11 mouse cellular contexts compared by ENCODE assay signal in genomic region chr5:147877520-147877919, GRCm38 (mm10). TPM values are rescaled to one million over a fixed set of nuclear protein-coding genes. Genes with fewer than 3 reads are reported as not detected.
DNase-seq lines count a peak whose midpoint lies in the region; ATAC-seq and TF ChIP-seq lines count a peak whose summit lies in the region.
"Had no signal": no experiment of that assay in that cellular context is flagged by ENCODE, and none has a peak within 500 bp of the region (broad histone marks: within the 10 kb centered on the region; RNA-seq: fewer than 3 reads in every experiment).

No protein-coding gene starts in this region.

- WGBS in hindbrain, postnatal 0 days: 79% methylated on average over 6 of the region's 6 CpGs
- WGBS in hindbrain, embryonic 16.5 days: 82% methylated on average over 6 of the region's 6 CpGs
- 94% methylated on average over 6 of the region's 6 CpGs for WGBS in thymus, adult 2 months
- 81% methylated on average over 6 of the region's 6 CpGs for WGBS in stomach, postnatal 0 days

- H3K9ac ChIP-seq in hindbrain, postnatal 0 days (replicated peaks; ENCODE audit: low read length): no peak overlapping the region
- no peak overlapping the region for H3K9ac ChIP-seq in hindbrain, embryonic 16.5 days (ENCODE audit: low read depth, low read length)
- H3K9ac ChIP-seq in stomach, postnatal 0 days (ENCODE audit: low read length): no peak overlapping the region
- H3K9ac ChIP-seq: heart, embryonic 12.5 days; liver, embryonic 15.5 days had no signal

- ATAC-seq in hindbrain, postnatal 0 days: no peak
- no peak for ATAC-seq in hindbrain, embryonic 16.5 days
- ATAC-seq in stomach, postnatal 0 days (ENCODE audit: low FRiP score, low TSS enrichment): no peak

- H3K9me3 ChIP-seq in hindbrain, postnatal 0 days (ENCODE audit: low read length): no peaks in the 10 kb centered on the region
- H3K9me3 ChIP-seq in hindbrain, embryonic 16.5 days (ENCODE audit: control insufficient read depth, low read length): no peaks in the 10 kb centered on the region
- no peaks in the 10 kb centered on the region for H3K9me3 ChIP-seq in stomach, postnatal 0 days (ENCODE audit: control insufficient read depth, low read length)
- H3K9me3 ChIP-seq: liver, embryonic 15.5 days had no signal

- no peaks in the 10 kb centered on the region for H3K4me1 ChIP-seq in hindbrain, postnatal 0 days (ENCODE audit: insufficient read depth, low read length)
- no peaks in the 10 kb centered on the region for H3K4me1 ChIP-seq in hindbrain, embryonic 16.5 days (ENCODE audit: control insufficient read depth, insufficient read depth, low read depth, low read length)
- H3K4me1 ChIP-seq in thymus, adult 2 months (replicated peaks; ENCODE audit: control insufficient read depth, insufficient read depth, low read length): no peaks in the 10 kb centered on the region
- H3K4me1 ChIP-seq in stomach, postnatal 0 days (replicated peaks; ENCODE audit: control insufficient read depth, insufficient read depth): no peaks in the 10 kb centered on the region
- H3K4me1 ChIP-seq: heart, embryonic 12.5 days had no signal

- H3K36me3 ChIP-seq in hindbrain, postnatal 0 days (ENCODE audit: insufficient read depth, low read length): peaks cover 48% of the 10 kb centered on the region
- H3K36me3 ChIP-seq in hindbrain, embryonic 16.5 days (ENCODE audit: control insufficient read depth, insufficient read depth, low read length): peaks cover 48% of the 10 kb centered on the region
- peaks cover 55% of the 10 kb centered on the region for H3K36me3 ChIP-seq in thymus, adult 2 months (ENCODE audit: control insufficient read depth, insufficient read depth, low read length)
- peaks cover 27% of the 10 kb centered on the region for H3K36me3 ChIP-seq in stomach, postnatal 0 days (ENCODE audit: control insufficient read depth, insufficient read depth, low read length)

- peak; percentile 52 for TF ChIP-seq CTCF in hindbrain, postnatal 0 days (IDR thresholded peaks at IDR 0.05; ENCODE audit: low read depth)
- peak; percentile 45; the same call in 1 of the 2 replicates for TF ChIP-seq CTCF in thymus, adult 2 months (IDR thresholded peaks at IDR 0.05; ENCODE audit: borderline replicate concordance, control insufficient read depth, extremely low read depth, insufficient read depth, low read length, poor library complexity)
- peak; percentile 56 for TF ChIP-seq CTCF in stomach, postnatal 0 days (IDR thresholded peaks at IDR 0.05; ENCODE audit: low read depth)

- TF ChIP-seq POLR2A in thymus, adult 2 months (IDR thresholded peaks at IDR 0.05; ENCODE audit: control insufficient read depth, extremely low read depth, insufficient read depth, low read length, poor library complexity): no peak

- H3K4me3 ChIP-seq in hindbrain, postnatal 0 days (ENCODE audit: low read length): no peak overlapping the region
- no peak overlapping the region for H3K4me3 ChIP-seq in hindbrain, embryonic 16.5 days (ENCODE audit: low read length)
- H3K4me3 ChIP-seq in thymus, adult 2 months (ENCODE audit: control insufficient read depth, insufficient read depth, low read length): no peak overlapping the region
- no peak overlapping the region for H3K4me3 ChIP-seq in stomach, postnatal 0 days (ENCODE audit: low read depth, low read length)
- H3K4me3 ChIP-seq: heart, embryonic 12.5 days; liver, embryonic 15.5 days had no signal

- no peak for TF ChIP-seq EP300 in stomach, postnatal 0 days (optimal IDR thresholded peaks at IDR 0.05)

- no peak overlapping the region for H3K4me2 ChIP-seq in hindbrain, postnatal 0 days (ENCODE audit: low read depth, low read length)
- no peak overlapping the region for H3K4me2 ChIP-seq in hindbrain, embryonic 16.5 days (ENCODE audit: low read length)
- no peak overlapping the region for H3K4me2 ChIP-seq in stomach, postnatal 0 days (replicated peaks; ENCODE audit: low read depth)
- H3K4me2 ChIP-seq: heart, embryonic 12.5 days; liver, embryonic 15.5 days had no signal

- DNase-seq in hindbrain, postnatal 0 days (ENCODE audit: low spot score): peak; percentile 32
- DNase-seq in thymus, adult 2 months: peak; percentile 25
- DNase-seq in thymus, postnatal 10 days (ENCODE audit: low spot score in 2 of 2): no peak
- peak; percentile 21 for DNase-seq in brain, adult 2 months (ENCODE audit: low read depth, low spot score)
- DNase-seq in stomach, postnatal 0 days (ENCODE audit: low spot score): no peak
- DNase-seq in heart, adult 18-20 months: no peak
- no peak for DNase-seq in right cerebral cortex, postnatal 25 days
- DNase-seq: adrenal gland, adult 8-10 months had no signal

- H3K27ac ChIP-seq in hindbrain, postnatal 0 days: no peak overlapping the region
- no peak overlapping the region for H3K27ac ChIP-seq in hindbrain, embryonic 16.5 days (ENCODE audit: low read depth, low read length)
- no peak overlapping the region for H3K27ac ChIP-seq in thymus, adult 2 months (ENCODE audit: control insufficient read depth, insufficient read depth, low read length)
- no peak overlapping the region for H3K27ac ChIP-seq in stomach, postnatal 0 days (replicated peaks)
- H3K27ac ChIP-seq: liver, embryonic 15.5 days had no signal

- H3K27me3 ChIP-seq in hindbrain, postnatal 0 days (ENCODE audit: insufficient read depth, low read length): no peaks in the 10 kb centered on the region
- H3K27me3 ChIP-seq in hindbrain, embryonic 16.5 days (replicated peaks; ENCODE audit: control insufficient read depth, insufficient read depth, low read length): no peaks in the 10 kb centered on the region
- H3K27me3 ChIP-seq in thymus, adult 2 months (ENCODE audit: control insufficient read depth, insufficient read depth, low read length): no peaks in the 10 kb centered on the region
- H3K27me3 ChIP-seq in stomach, postnatal 0 days (ENCODE audit: control insufficient read depth, insufficient read depth, low read length): no peaks in the 10 kb centered on the region
- H3K27me3 ChIP-seq: heart, embryonic 12.5 days; liver, embryonic 15.5 days had no signal

RNA-seq across cellular contexts. Expression of gene Slc46a3, which starts 17.1 kb away (rescaled TPM):
- 6.2 and 6.5 TPM in 2 replicates for total RNA-seq in hindbrain, postnatal 0 days (2014; rRNA removed)
- polyA plus RNA-seq in hindbrain, postnatal 0 days (2015; fragmentation: Nextera tagmentation; extraction: Ambion mirVana): 6.1 and 6.4 TPM in 2 replicates
- polyA plus RNA-seq in hindbrain, embryonic 16.5 days (2015; fragmentation: Nextera tagmentation; extraction: Ambion mirVana): 5.4 and 6.3 TPM in 2 replicates
- 34.7 and 50.4 TPM in 2 replicates for polyA plus RNA-seq in thymus, adult 2 months (2012; rRNA removed)
- 2.7 and 3.2 TPM in 2 replicates for polyA plus RNA-seq in stomach, postnatal 0 days (2015; fragmentation: Nextera tagmentation; extraction: Ambion mirVana)
- total RNA-seq in heart, adult 18-20 months (2021): 10 to 100 TPM in 1 of 2 experiments, 1 to 10 TPM in 1; 8.2 to 10.9 TPM

RNA-seq across cellular contexts. Expression of gene Pomp, which starts 17.3 kb away (rescaled TPM):
- total RNA-seq in hindbrain, postnatal 0 days (2014; rRNA removed): 74.2 and 124 TPM in 2 replicates
- polyA plus RNA-seq in hindbrain, postnatal 0 days (2015; fragmentation: Nextera tagmentation; extraction: Ambion mirVana): 526 and 544 TPM in 2 replicates
- polyA plus RNA-seq in hindbrain, embryonic 16.5 days (2015; fragmentation: Nextera tagmentation; extraction: Ambion mirVana): 482 and 537 TPM in 2 replicates
- polyA plus RNA-seq in thymus, adult 2 months (2012; rRNA removed): 54.7 and 68.6 TPM in 2 replicates
- 419 and 427 TPM in 2 replicates for polyA plus RNA-seq in stomach, postnatal 0 days (2015; fragmentation: Nextera tagmentation; extraction: Ambion mirVana)
- total RNA-seq in heart, adult 18-20 months (2021): 100 to 1,000 TPM; 171 to 202 TPM

Comparison
In these comparisons a context has a peak if more than half of its experiments do, and no peak if none do; other contexts are left out.
1. DNase-seq: peak in hindbrain, postnatal 0 days (single experiment), thymus, adult 2 months (single experiment) and brain, adult 2 months (single experiment); none in thymus, postnatal 10 days (0 of 2), stomach, postnatal 0 days (single experiment), heart, adult 18-20 months (0 of 2) and right cerebral cortex, postnatal 25 days (single experiment).
2. Peak in every context shown above with its lines, with median percentiles within 50 percentile points of each other: CTCF ChIP-seq.